Mouse (Mus musculus) hindbrain, embryonic 13.5 days (tissue): Measurements from ENCODE around the gene Pik3c2a. TPM values are rescaled to one million over a fixed set of nuclear protein-coding genes. Genes with fewer than 3 reads are reported as not detected.

Source experiments
- ATAC-seq: fragments of 200-750 bp; cut with Nextera tagmentation; 2 replicates; pipeline ENCODE4 v1.8.0; 2017; ENCODE audit warnings: moderate TSS enrichment; ENCODE audit not compliant: low FRiP score
- H3K27ac ChIP-seq: fragments of 300-500 bp; sonication (generic); 2 replicates; pipeline ENCODE4 v1.5.1; 2015; ENCODE audit warnings: inconsistent platforms, mild to moderate bottlenecking, moderate library complexity
- H3K27me3 ChIP-seq: fragments of 300-500 bp; sonication (generic); 2 replicates; pipeline ENCODE4 v1.6.1; 2015; ENCODE audit warnings: mild to moderate bottlenecking, inconsistent platforms
- H3K36me3 ChIP-seq: fragments of 300-500 bp; sonication (generic); 2 replicates; pipeline ENCODE4 v1.6.1; 2015; ENCODE audit warnings: mild to moderate bottlenecking, inconsistent platforms
- H3K4me1 ChIP-seq: fragments of 300-500 bp; sonication (generic); replicated peaks from 2 replicates; pipeline ENCODE4 v1.6.1; 2015; ENCODE audit warnings: inconsistent platforms
- H3K4me2 ChIP-seq: fragments of 300-500 bp; sonication (generic); 2 replicates; pipeline ENCODE4 v1.6.1; 2015; ENCODE audit warnings: inconsistent platforms, mild to moderate bottlenecking, moderate library complexity
- H3K4me3 ChIP-seq: fragments of 300-500 bp; sonication (generic); 2 replicates; pipeline ENCODE4 v1.5.1; 2015; ENCODE audit warnings: mild to moderate bottlenecking, inconsistent platforms
- H3K9ac ChIP-seq: fragments of 300-500 bp; sonication (generic); 2 replicates; pipeline ENCODE4 v1.6.1; 2015; ENCODE audit warnings: mild to moderate bottlenecking, inconsistent platforms
- H3K9me3 ChIP-seq: fragments of 300-500 bp; sonication (generic); 2 replicates; pipeline ENCODE4 v1.6.1; 2016; ENCODE audit warnings: inconsistent platforms
- WGBS: fragments of 180-500 bp; shearing (Covaris S2); methylation state at CpG from one replicate; pipeline ENCODE4 v1.1.7; 2015; 5-methylcytosine and 5-hydroxymethylcytosine counted together
- polyA plus RNA-seq: library from polyadenylated mRNA; unstranded; fragments of >200 nt; fragmentation: Nextera tagmentation; extraction: Ambion mirVana; gene quantifications from 2 replicates; pipeline ENCODE4 v1.2.1, GENCODE M21; 2015

Gene Pik3c2a
- polyA plus RNA-seq, 1 experiment from 2014 or later = 17.1 TPM

DNA sequence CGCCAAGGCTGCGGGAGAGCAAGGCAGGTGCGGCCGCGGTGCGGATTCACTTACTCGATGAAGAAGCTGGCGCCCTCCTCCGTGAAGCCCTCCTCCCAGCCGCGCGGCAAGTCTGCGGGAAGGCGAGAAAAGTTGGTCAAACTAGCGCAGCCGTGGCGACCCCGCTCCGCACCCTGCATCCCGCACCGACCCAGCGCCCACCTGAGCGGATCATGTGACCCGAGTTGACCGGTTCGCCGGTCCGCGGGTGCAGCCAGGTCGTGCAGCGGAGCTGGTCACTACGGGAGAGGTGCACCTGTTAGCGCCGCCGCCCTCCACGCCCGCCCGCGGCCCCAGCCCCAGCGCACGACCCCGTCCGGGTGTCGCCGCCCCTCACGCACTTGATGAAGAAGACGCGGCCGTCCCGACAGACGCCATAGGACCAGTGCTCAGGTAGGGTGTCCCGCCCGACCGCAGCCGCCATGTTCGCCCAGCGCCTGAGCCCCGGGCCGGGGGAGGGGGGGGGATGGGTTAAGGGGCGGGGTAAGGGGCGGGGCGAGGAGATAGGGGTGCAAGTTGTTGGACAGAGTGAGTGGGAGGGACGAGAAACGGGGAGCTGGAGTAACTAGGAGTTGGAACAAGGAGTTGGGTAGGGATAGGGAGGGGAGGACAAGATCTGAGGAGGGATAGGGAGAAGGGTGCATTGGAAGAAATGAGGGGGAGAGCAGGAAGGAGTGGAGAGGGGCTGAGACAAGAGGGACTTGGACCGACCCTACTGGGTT is 135.2 kb downstream of the Pik3c2a start, which contains the start of gene Plekha7:
Gene Plekha7, minus strand, starts transcription at position 506 of the 761 bp plus-strand sequence.
- peak; percentile 71 for ATAC-seq
- Histone ChIP-seq H3K9ac (peak within 1 kb of the TSS; percentile 72), H3K27ac (peak within 1 kb of the TSS; percentile 64; the same call in 1 of the 2 replicates), H3K4me1 (peaks cover 26% of the 10 kb centered on the region), H3K36me3 (no peaks in the 10 kb centered on the region), H3K9me3 (no peaks in the 10 kb centered on the region), H3K27me3 (peaks cover 34% of the 10 kb centered on the region), H3K4me3 (peak within 1 kb of the TSS; percentile 75), H3K4me2 (peak within 1 kb of the TSS; percentile 99)
- under 1% methylated on average over 64 of the region's 65 CpGs for WGBS

DNA sequence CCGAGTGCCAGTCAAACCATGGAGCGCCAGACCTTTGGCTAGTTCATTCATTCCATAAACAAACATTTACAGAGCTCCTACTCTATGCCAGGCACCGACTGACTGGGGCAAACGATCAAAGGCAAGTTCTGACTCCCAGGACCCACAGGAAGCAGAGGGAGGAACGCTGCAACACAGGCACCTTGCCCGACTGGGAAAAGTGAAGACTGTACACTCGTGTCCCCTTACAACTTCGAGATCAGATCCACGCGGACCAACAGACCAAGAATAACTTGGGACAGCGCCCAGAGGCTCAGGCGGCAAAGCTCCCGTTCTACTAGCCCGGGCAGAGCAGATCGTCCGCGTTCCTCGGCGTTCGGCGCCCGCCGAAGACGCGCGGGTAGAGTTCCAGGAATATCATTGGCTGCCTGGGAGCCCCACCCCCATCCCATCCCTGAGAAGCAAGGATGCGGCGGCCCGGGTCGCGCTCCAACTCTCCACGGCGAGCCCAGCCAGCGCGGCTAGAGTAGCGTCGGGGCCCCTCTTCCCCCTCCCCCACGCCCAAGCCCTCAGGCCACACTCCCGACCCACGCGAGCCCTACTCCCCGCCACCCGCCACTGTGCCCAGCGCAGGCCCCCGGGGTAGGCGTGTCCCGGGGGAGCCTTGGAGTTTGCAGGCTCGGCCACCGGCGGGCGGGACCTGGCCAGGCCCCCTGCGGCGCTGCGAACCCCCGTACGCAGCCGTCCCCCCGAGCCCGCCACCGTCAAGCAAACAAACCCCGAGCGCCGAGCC is 136.0 kb downstream of the Pik3c2a start:
- H3K9me3 ChIP-seq = no peaks in the 10 kb centered on the region
- H3K9ac ChIP-seq = peak overlapping the region; percentile 72
- peak overlapping the region; percentile 64; the same call in 1 of the 2 replicates for H3K27ac ChIP-seq
- peak; percentile 86 for ATAC-seq
- peak overlapping the region; percentile 75 for H3K4me3 ChIP-seq
- H3K4me2 ChIP-seq = peak overlapping the region; percentile 99
- H3K4me1 ChIP-seq = peaks cover 26% of the 10 kb centered on the region
- under 1% methylated on average over 49 of the region's 63 CpGs for WGBS
- peaks cover 34% of the 10 kb centered on the region for H3K27me3 ChIP-seq
- no peaks in the 10 kb centered on the region for H3K36me3 ChIP-seq

DNA sequence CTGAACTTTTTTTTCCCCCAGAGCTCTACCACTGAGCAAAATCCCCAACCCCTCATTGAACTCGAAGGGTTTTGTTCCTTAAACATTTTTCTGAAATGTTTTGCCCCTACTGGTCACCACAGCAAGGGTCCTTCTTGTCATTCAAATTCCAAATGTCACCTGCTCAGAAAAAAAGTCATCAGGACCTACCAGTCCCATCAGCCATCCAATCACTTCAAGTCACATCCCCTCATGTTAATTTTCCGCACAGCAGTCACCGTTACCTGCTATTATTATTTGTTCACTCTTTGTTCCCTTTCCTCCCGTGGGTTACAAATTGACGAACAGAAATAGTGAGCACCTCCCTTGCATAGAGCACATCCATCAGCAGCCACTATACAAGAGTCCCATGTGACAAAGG is 136.6 kb downstream of the Pik3c2a start:
- Histone ChIP-seq H3K27ac (no peak overlapping the region), H3K4me1 (peaks cover 26% of the 10 kb centered on the region), H3K9ac (no peak overlapping the region), H3K27me3 (peaks cover 34% of the 10 kb centered on the region), H3K4me2 (peak overlapping the region; percentile 99), H3K36me3 (no peaks in the 10 kb centered on the region), H3K4me3 (peak overlapping the region; percentile 75), H3K9me3 (no peaks in the 10 kb centered on the region)
- no peak for ATAC-seq
- WGBS = 7% methylated on average over 5 of the region's 5 CpGs

DNA sequence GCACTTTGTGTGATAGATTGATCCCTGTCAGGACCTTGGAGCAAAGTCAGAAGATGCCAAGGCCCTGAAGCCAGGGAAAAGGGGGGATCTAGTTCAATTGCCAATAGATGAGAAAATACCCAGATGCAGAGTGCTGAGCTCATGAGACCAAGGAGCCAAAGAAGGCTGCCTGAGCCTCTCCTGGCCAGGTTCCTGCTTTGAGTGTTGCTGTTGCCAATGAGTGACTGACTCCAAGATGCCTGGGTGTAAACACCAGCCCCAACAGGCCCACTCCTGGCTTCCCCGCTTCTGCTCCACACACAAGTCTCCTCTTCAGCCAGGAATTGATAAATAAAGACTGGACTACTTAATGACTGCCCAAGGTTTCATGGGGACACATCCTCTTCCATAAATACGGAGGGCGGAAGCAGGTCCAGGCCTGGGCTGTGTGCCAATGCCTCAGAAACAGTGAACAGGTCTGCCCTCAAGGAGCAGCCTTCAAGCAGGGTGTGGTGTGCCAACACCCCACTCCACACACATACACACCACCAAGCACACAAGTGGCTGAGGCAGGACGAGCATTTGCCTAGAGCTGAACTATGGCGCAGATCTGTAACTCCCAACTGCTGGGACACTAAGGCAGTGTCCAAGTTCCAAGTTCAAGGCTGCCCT is 141.5 kb downstream of the Pik3c2a start:
- Histone ChIP-seq H3K27ac (no peak overlapping the region), H3K27me3 (peaks cover 17% of the 10 kb centered on the region), H3K4me1 (peaks cover 8% of the 10 kb centered on the region), H3K4me3 (no peak overlapping the region), H3K9ac (no peak overlapping the region), H3K9me3 (no peaks in the 10 kb centered on the region), H3K36me3 (no peaks in the 10 kb centered on the region), H3K4me2 (no peak overlapping the region)
- no peak for ATAC-seq
- WGBS = 94% methylated on average over 5 of the region's 5 CpGs

DNA sequence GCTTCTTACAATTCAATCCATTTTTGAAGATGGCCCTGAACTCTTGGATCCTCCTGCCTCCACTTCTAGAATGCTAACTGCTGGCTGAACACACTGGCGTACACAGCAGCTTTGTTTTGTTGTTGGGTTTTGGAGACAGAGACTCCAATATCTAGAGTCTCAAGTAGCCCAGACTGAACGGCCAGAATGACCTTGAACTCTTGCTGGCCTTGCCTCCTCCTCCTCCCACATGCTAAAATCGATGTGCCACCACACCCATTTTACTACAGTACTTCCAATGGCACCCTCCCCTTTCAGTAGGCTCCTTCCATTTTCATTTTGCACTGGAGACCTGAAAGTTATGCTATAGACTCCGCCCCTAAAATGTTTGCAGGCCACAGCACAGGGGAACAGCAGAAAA is 142.1 kb downstream of the Pik3c2a start:
- Histone ChIP-seq H3K27ac (no peak overlapping the region), H3K9ac (no peak overlapping the region), H3K4me3 (no peak overlapping the region), H3K36me3 (no peaks in the 10 kb centered on the region), H3K27me3 (peaks cover 11% of the 10 kb centered on the region; the same call in 1 of the 2 replicates), H3K9me3 (no peaks in the 10 kb centered on the region), H3K4me2 (no peak overlapping the region), H3K4me1 (peaks cover 5% of the 10 kb centered on the region; the same call in 1 of the 2 replicates)
- 87% methylated on average over 4 of the region's 4 CpGs for WGBS
- no peak for ATAC-seq

DNA sequence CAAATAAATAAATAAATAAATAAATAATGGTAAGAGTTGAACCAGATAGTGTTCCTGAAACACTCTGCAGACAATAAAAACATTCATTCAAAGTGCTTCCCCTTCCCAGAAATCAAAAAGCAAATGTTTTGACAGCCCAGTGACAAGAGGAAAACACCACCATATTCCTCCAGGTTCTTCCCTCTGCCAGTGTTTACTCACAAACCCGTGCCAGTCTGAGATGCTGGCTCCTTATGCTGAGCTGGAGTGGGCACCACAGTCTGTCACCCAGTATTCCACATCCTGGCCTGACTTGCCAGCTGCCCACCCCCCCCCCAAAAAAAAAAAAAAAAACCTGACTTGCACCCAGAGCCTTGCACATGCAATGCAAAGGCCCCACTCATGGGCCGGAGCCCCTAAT is 144.4 kb downstream of the Pik3c2a start:
- Histone ChIP-seq H3K27me3 (no peaks in the 10 kb centered on the region), H3K27ac (no peak overlapping the region), H3K4me3 (no peak overlapping the region), H3K4me1 (peaks cover 16% of the 10 kb centered on the region), H3K4me2 (no peak overlapping the region), H3K36me3 (no peaks in the 10 kb centered on the region), H3K9ac (no peak overlapping the region), H3K9me3 (no peaks in the 10 kb centered on the region)
- 91% methylated on average over 2 of the region's 2 CpGs for WGBS
- no peak for ATAC-seq

DNA sequence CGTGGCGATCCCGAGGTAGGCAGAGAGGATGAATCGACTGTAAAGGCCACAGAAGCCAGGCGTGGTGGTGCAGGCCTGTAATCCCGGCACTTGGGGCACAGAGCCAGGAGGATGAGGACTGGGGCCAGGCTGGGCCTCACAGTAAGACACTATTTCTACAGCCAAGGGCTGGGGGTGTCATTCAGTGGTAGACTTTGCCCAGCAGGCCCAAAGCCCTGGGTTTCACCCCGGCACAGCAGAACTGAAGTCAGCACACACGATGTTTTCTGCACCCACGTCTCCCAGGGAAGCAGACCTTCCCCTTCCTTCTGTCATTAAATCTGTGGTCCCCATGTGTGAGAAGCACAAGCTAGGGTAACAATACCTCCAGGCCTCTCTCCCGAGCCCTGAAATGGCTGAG is 144.9 kb downstream of the Pik3c2a start:
- Histone ChIP-seq H3K4me3 (no peak overlapping the region), H3K36me3 (no peaks in the 10 kb centered on the region), H3K27ac (no peak overlapping the region), H3K4me2 (no peak overlapping the region), H3K27me3 (no peaks in the 10 kb centered on the region), H3K9me3 (no peaks in the 10 kb centered on the region), H3K4me1 (peaks cover 16% of the 10 kb centered on the region), H3K9ac (no peak overlapping the region)
- ATAC-seq = no peak
- WGBS = 79% methylated on average over 10 of the region's 10 CpGs

DNA sequence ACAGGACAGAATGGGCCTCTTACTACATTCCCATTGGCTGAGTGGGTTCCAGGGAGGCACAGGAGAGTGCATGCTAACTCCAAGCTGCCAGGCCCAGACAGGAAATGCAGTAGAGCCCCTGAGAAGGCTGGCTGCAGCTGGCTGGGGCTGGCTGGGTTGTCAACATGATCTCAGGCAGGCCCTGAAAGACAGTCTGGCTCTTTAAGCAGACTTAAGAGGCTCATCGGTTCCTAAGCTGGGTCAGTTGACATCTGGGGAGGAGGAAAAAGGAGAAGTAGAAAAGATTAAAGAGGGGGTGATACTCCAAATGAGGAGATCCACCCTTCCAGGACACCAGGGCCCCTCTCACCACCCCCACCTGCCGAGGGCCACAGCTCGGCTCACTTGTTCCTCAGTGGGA is 148.3 kb downstream of the Pik3c2a start:
- ATAC-seq = no peak
- Histone ChIP-seq H3K27me3 (no peaks in the 10 kb centered on the region), H3K9me3 (no peaks in the 10 kb centered on the region), H3K27ac (no peak overlapping the region), H3K4me3 (no peak overlapping the region), H3K4me2 (no peak overlapping the region), H3K9ac (no peak overlapping the region), H3K4me1 (peaks cover 16% of the 10 kb centered on the region), H3K36me3 (no peaks in the 10 kb centered on the region)
- WGBS = 71% methylated on average over 3 of the region's 3 CpGs

DNA sequence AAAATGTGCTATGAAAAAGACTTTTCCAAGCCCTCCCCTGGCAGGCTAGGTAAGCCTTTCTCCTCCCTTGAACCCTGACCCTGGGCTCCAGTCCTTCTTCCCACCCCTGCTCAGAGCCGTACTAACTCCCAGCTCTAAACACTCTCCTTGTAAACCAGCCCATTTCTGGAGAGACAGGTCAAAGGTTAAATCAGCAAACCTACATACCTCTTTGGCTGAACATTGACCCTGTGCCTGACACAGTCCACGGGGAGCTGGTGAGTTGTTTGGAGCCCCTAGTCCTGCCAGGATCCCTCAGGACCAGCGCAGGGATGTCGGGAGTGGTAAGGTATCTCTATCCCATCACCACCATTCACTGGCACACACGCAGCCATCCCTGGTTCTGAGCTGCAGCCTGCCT is 150.9 kb downstream of the Pik3c2a start:
- no peak overlapping the region for H3K4me3 ChIP-seq
- peaks cover 11% of the 10 kb centered on the region for H3K4me1 ChIP-seq
- H3K36me3 ChIP-seq = no peaks in the 10 kb centered on the region
- 51% methylated on average over 5 of the region's 5 CpGs for WGBS
- H3K9ac ChIP-seq = no peak overlapping the region
- no peak for ATAC-seq
- no peak overlapping the region for H3K27ac ChIP-seq
- H3K27me3 ChIP-seq = no peaks in the 10 kb centered on the region
- no peaks in the 10 kb centered on the region for H3K9me3 ChIP-seq
- H3K4me2 ChIP-seq = no peak overlapping the region

DNA sequence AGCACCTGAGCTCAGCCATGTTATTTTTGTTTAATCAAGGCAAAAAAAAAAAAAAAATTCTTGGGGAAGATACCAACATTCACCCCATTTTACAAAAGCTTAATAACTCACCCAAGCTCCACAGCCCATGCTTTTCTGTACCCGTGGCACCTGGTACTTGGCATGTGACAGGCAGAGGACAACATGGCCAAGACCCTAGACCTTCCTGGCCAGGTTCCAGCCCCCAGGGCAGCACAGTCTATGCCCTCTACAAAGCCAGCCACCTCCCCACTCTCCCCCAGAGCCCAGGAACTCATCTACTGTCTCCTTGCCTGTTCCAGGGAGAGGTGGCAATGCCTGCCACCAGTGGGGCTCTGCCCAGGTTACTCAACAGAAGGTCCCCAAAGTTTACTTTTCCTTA is 152.7 kb downstream of the Pik3c2a start:
- ATAC-seq = no peak
- Histone ChIP-seq H3K4me1 (peaks cover 11% of the 10 kb centered on the region), H3K4me3 (no peak overlapping the region), H3K36me3 (no peaks in the 10 kb centered on the region), H3K9me3 (no peaks in the 10 kb centered on the region), H3K9ac (no peak overlapping the region), H3K27ac (no peak overlapping the region), H3K4me2 (no peak overlapping the region), H3K27me3 (no peaks in the 10 kb centered on the region)
- WGBS = 93% methylated on average over 1 of the region's 1 CpGs

DNA sequence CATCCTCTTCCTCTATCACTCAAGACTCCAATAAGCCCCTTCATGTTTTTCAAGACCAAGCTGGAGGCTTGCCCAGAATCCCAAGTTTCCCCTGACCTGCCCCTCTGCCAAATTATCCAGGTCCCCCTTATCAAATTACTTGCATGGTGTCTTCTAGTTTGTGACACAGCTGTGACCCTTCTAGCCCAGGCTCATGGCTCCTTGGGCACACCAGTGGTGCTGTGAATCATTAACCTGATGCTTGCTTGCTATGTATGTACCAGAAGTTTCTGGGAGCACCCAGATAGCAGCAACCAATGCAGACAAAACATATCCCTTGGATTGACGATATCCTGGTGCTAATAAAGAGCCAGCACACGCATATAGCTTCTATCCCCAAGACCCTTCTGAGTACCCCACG is 154.3 kb downstream of the Pik3c2a start:
- no peaks in the 10 kb centered on the region for H3K27me3 ChIP-seq
- peaks cover 10% of the 10 kb centered on the region for H3K4me1 ChIP-seq
- no peak overlapping the region for H3K4me3 ChIP-seq
- ATAC-seq = no peak
- H3K36me3 ChIP-seq = no peaks in the 10 kb centered on the region
- no peak overlapping the region for H3K27ac ChIP-seq
- WGBS = 92% methylated on average over 3 of the region's 3 CpGs
- H3K4me2 ChIP-seq = no peak overlapping the region
- H3K9ac ChIP-seq = no peak overlapping the region
- H3K9me3 ChIP-seq = no peaks in the 10 kb centered on the region

DNA sequence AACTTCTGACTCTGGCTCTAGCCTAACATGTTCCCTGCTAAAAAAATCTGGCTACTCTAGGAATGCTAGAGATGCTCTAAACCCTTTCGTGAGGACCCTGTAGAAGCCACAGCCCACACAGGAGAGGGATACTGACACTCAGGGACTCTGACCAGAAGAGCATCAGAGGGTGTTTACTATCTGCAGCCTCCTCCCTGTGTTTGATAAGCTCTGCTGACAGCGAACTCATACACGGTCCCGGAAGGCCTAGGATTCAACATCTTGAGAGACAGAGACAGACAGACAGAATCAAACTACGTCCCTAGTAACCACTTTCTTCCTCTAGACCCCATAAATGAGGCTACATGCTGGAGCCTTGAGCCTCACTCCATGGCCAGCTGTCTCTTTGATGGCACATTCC is 155.3 kb downstream of the Pik3c2a start:
- 90% methylated on average over 5 of the region's 5 CpGs for WGBS
- Histone ChIP-seq H3K9me3 (no peaks in the 10 kb centered on the region), H3K4me1 (peaks cover 17% of the 10 kb centered on the region), H3K9ac (no peak overlapping the region), H3K27ac (no peak overlapping the region), H3K4me3 (no peak overlapping the region), H3K27me3 (no peaks in the 10 kb centered on the region), H3K36me3 (no peaks in the 10 kb centered on the region), H3K4me2 (no peak overlapping the region)
- no peak for ATAC-seq
